Mouse (Mus musculus) lung, adult 2 months (tissue): ENCODE measurements around the gene Fank1.

Experiments
- CTCF ChIP-seq: fragments of 200-500 bp; IDR thresholded peaks from 2 replicates; pipeline ENCODE4 v1.5.1; 2011; ENCODE audit warnings: mild to moderate bottlenecking, low read length, control low read depth; ENCODE audit not compliant: insufficient read depth
- POLR2A ChIP-seq: fragments of 200-500 bp; IDR thresholded peaks from 2 replicates; pipeline ENCODE4 v1.6.1; 2011; ENCODE audit warnings: low read depth, mild to moderate bottlenecking, control low read depth, low read length, borderline replicate concordance; ENCODE audit errors: extremely low read depth

DNA sequence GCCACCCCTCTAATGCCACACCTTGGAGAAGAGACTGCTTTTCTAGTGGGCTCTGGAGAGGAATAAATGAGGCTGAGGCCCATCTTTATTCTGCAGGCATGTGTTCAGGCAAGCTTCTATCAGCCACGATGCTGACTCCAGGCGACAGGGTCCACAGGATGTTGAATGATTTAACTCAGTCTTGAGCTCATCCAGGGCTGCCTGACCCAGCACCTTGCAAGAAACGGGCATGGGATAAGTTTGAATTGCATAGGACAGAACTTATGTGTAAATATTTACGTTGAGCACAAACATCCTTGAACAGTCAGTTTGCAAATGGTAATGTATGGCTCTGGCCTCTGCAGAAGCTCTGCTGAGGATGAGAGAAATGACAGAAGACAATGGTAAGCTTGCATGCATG is 82.9 kb downstream of the Fank1 start:
- TF ChIP-seq POLR2A (no peak), CTCF (no peak)
